Mouse (Mus musculus) lung, adult 2 months (tissue): ENCODE measurements around the gene Nrxn3.

Source experiments
- CTCF ChIP-seq: fragments of 200-500 bp; IDR thresholded peaks from 2 replicates; pipeline ENCODE4 v1.5.1; 2011; ENCODE audit warnings: mild to moderate bottlenecking, low read length, control low read depth; ENCODE audit not compliant: insufficient read depth
- POLR2A ChIP-seq: fragments of 200-500 bp; IDR thresholded peaks from 2 replicates; pipeline ENCODE4 v1.6.1; 2011; ENCODE audit warnings: low read depth, mild to moderate bottlenecking, control low read depth, low read length, borderline replicate concordance; ENCODE audit errors: extremely low read depth

GRCm38 (mm10) chr12:89810146-89810545, 1087.5 kb downstream of the Nrxn3 start:
- no peak for TF ChIP-seq POLR2A
- no peak for TF ChIP-seq CTCF
